Mouse (Mus musculus): ENCODE results near the gene Birc6.

DNA sequence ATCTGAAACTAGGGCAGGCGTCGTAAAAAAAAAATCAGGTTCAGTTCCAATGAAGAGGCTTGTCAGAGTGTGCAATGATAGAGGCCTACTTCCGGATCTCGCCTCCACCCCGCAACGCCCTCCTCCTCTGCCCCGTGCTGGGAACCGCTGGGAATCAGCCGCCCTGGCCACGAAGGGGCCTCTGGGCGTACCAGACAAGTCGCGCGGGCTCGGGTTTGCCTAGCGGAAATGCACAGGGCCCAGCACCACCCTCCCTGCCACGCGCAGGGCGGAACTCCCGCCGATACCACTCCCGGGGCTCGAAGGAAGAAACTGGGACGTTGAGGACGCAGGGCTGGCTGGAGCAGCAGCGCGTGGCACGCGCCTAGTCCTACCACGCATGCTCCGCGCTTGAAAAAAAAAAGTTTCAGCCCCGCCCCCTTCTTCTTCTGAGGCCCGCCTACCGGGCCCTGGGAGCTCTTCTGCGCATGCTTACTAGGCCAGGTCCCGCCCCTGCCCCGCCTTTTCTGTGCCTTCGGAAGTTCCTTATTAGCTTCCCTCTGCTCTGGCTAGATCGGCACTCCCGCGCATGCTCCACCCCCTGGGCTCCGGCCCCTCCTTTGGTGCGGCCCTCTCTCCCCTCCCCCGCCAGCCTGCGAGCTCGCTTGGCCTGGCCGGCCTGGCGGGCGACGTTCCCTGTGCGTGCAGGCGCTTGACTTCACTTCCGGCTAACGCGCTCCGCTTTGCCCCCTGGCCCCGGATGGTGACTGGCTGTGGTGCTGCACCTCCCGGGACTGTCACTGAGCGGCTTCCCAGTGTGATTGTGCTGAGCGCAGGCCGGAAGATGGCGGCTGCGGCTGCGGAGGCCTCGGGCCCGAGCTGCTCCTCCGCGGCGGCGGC is at the start of gene Birc6:
- TF ChIP-seq CTCF (IDR thresholded peaks at IDR 0.05; ENCODE audit: extremely low read depth, insufficient read depth, insufficient read length, insufficient replicate concordance) (peak; percentile 2; the same call in 1 of the 2 replicates), POLR2A (IDR thresholded peaks at IDR 0.05; ENCODE audit: low read depth, low read length) (peak; percentile 90)

All from spleen, adult 2 months (tissue).